Mouse (Mus musculus): Measurements from ENCODE around the gene Grsf1. TPM values are rescaled to one million over a fixed set of nuclear protein-coding genes. Genes with fewer than 3 reads are reported as not detected.

Grsf1 gene
- polyA plus RNA-seq, 1 experiment, result 61.4 TPM

- H3K27ac ChIP-seq (ENCODE audit: insufficient read depth, low read depth, low read length), result no peak overlapping the region
- H3K4me1 ChIP-seq (ENCODE audit: control insufficient read depth, insufficient read depth, low read length), result peaks cover 4% of the 10 kb centered on the region
- H3K4me3 ChIP-seq (ENCODE audit: insufficient read depth, low read length), result no peak overlapping the region
- TF ChIP-seq CTCF (IDR thresholded peaks at IDR 0.05; ENCODE audit: low read depth, low read length) (no peak), POLR2A (IDR thresholded peaks at IDR 0.05; ENCODE audit: borderline replicate concordance, low read depth, low read length) (no peak)
These were observed 35.2 kb upstream of the Grsf1 start for GRCm38 (mm10) chr5:88711128-88711527.

GRCm38 (mm10) chr5:88703551-88703950 is 27.6 kb upstream of the Grsf1 start:
- Histone ChIP-seq H3K4me1 (ENCODE audit: control insufficient read depth, insufficient read depth, low read length) (peaks cover 3% of the 10 kb centered on the region), H3K4me3 (ENCODE audit: insufficient read depth, low read length) (no peak overlapping the region), H3K27ac (ENCODE audit: insufficient read depth, low read depth, low read length) (no peak overlapping the region)
- TF ChIP-seq POLR2A (IDR thresholded peaks at IDR 0.05; ENCODE audit: borderline replicate concordance, low read depth, low read length) (no peak), CTCF (IDR thresholded peaks at IDR 0.05; ENCODE audit: low read depth, low read length) (no peak)

GRCm38 (mm10) chr5:88702041-88702440 is 26.1 kb upstream of the Grsf1 start:
- no peak overlapping the region for H3K4me3 ChIP-seq (ENCODE audit: insufficient read depth, low read length)
- TF ChIP-seq CTCF (IDR thresholded peaks at IDR 0.05; ENCODE audit: low read depth, low read length) (no peak), POLR2A (IDR thresholded peaks at IDR 0.05; ENCODE audit: borderline replicate concordance, low read depth, low read length) (no peak)
- no peak overlapping the region for H3K27ac ChIP-seq (ENCODE audit: insufficient read depth, low read depth, low read length)
- H3K4me1 ChIP-seq (ENCODE audit: control insufficient read depth, insufficient read depth, low read length), result peaks cover 6% of the 10 kb centered on the region

- H3K4me1 ChIP-seq (ENCODE audit: control insufficient read depth, insufficient read depth, low read length), result peaks cover 6% of the 10 kb centered on the region
- H3K4me3 ChIP-seq (ENCODE audit: insufficient read depth, low read length), result no peak overlapping the region
- TF ChIP-seq POLR2A (IDR thresholded peaks at IDR 0.05; ENCODE audit: borderline replicate concordance, low read depth, low read length), result no peak
- no peak for TF ChIP-seq CTCF (IDR thresholded peaks at IDR 0.05; ENCODE audit: low read depth, low read length)
- H3K27ac ChIP-seq (ENCODE audit: insufficient read depth, low read depth, low read length), result no peak overlapping the region
These were observed 23.4 kb upstream of the Grsf1 start for GRCm38 (mm10) chr5:88699251-88699913.

- peaks cover 6% of the 10 kb centered on the region for H3K4me1 ChIP-seq (ENCODE audit: control insufficient read depth, insufficient read depth, low read length)
- H3K27ac ChIP-seq (ENCODE audit: insufficient read depth, low read depth, low read length), result no peak overlapping the region
- no peak for TF ChIP-seq POLR2A (IDR thresholded peaks at IDR 0.05; ENCODE audit: borderline replicate concordance, low read depth, low read length)
- H3K4me3 ChIP-seq (ENCODE audit: insufficient read depth, low read length), result no peak overlapping the region
These were observed 21.3 kb upstream of the Grsf1 start for GRCm38 (mm10) chr5:88697291-88697690.

- Histone ChIP-seq H3K4me1 (ENCODE audit: control insufficient read depth, insufficient read depth, low read length) (no peaks in the 10 kb centered on the region), H3K27ac (ENCODE audit: insufficient read depth, low read depth, low read length) (no peak overlapping the region), H3K4me3 (ENCODE audit: insufficient read depth, low read length) (no peak overlapping the region)
- TF ChIP-seq POLR2A (IDR thresholded peaks at IDR 0.05; ENCODE audit: borderline replicate concordance, low read depth, low read length) (no peak), CTCF (IDR thresholded peaks at IDR 0.05; ENCODE audit: low read depth, low read length) (no peak)
These were observed 17.1 kb upstream of the Grsf1 start for GRCm38 (mm10) chr5:88693057-88693456.

GRCm38 (mm10) chr5:88692586-88692985 is 16.6 kb upstream of the Grsf1 start:
- Histone ChIP-seq H3K27ac (ENCODE audit: insufficient read depth, low read depth, low read length) (no peak overlapping the region), H3K4me1 (ENCODE audit: control insufficient read depth, insufficient read depth, low read length) (no peaks in the 10 kb centered on the region), H3K4me3 (ENCODE audit: insufficient read depth, low read length) (no peak overlapping the region)
- TF ChIP-seq POLR2A (IDR thresholded peaks at IDR 0.05; ENCODE audit: borderline replicate concordance, low read depth, low read length), result no peak
- TF ChIP-seq CTCF (IDR thresholded peaks at IDR 0.05; ENCODE audit: low read depth, low read length), result no peak

GRCm38 (mm10) chr5:88691506-88692095 is 15.6 kb upstream of the Grsf1 start:
- H3K27ac ChIP-seq (ENCODE audit: insufficient read depth, low read depth, low read length), result no peak overlapping the region
- TF ChIP-seq CTCF (IDR thresholded peaks at IDR 0.05; ENCODE audit: low read depth, low read length) (no peak), POLR2A (IDR thresholded peaks at IDR 0.05; ENCODE audit: borderline replicate concordance, low read depth, low read length) (no peak)
- H3K4me3 ChIP-seq (ENCODE audit: insufficient read depth, low read length), result no peak overlapping the region
- no peaks in the 10 kb centered on the region for H3K4me1 ChIP-seq (ENCODE audit: control insufficient read depth, insufficient read depth, low read length)

GRCm38 (mm10) chr5:88690681-88691505 is 14.9 kb upstream of the Grsf1 start:
- Histone ChIP-seq H3K4me3 (ENCODE audit: insufficient read depth, low read length) (no peak overlapping the region), H3K4me1 (ENCODE audit: control insufficient read depth, insufficient read depth, low read length) (no peaks in the 10 kb centered on the region), H3K27ac (ENCODE audit: insufficient read depth, low read depth, low read length) (no peak overlapping the region)
- TF ChIP-seq CTCF (IDR thresholded peaks at IDR 0.05; ENCODE audit: low read depth, low read length), result no peak
- TF ChIP-seq POLR2A (IDR thresholded peaks at IDR 0.05; ENCODE audit: borderline replicate concordance, low read depth, low read length), result no peak
